Mouse (Mus musculus) erythroblast, embryonic 14.5 days (primary cell): ENCODE measurements around the gene Zcchc9. TPM values are rescaled to one million over a fixed set of nuclear protein-coding genes. Genes with fewer than 3 reads are reported as not detected.
A peak's percentile ranks its signal among the peaks of the same experiment; 100 is the strongest.

Experiments
- H3K27me3 ChIP-seq: 2 replicates; pipeline ENCODE4 v1.6.1; 2012; ENCODE audit warnings: inconsistent platforms; ENCODE audit not compliant: control insufficient read depth
- H3K36me3 ChIP-seq: 2 replicates; pipeline ENCODE4 v1.6.1; 2012; ENCODE audit warnings: mild to moderate bottlenecking, inconsistent platforms; ENCODE audit not compliant: control insufficient read depth
- H3K4me1 ChIP-seq: 2 replicates; pipeline ENCODE4 v1.6.1; 2012; ENCODE audit warnings: inconsistent platforms; ENCODE audit not compliant: control insufficient read depth
- H3K4me3 ChIP-seq: replicated peaks from 2 replicates; pipeline ENCODE3; 2012; ENCODE audit warnings: moderate library complexity, mild to moderate bottlenecking, inconsistent platforms
- H3K9me3 ChIP-seq: 2 replicates; pipeline ENCODE4 v1.6.1; 2012; ENCODE audit warnings: low read length, inconsistent platforms, mixed read lengths; ENCODE audit not compliant: control insufficient read depth
- GATA1 ChIP-seq: IDR thresholded peaks from 2 replicates; pipeline ENCODE4 v1.6.1; 2012; ENCODE audit warnings: low read length, inconsistent platforms, mixed read lengths
- TAL1 ChIP-seq: IDR thresholded peaks from 3 replicates; pipeline ENCODE4 v1.6.1; 2012; ENCODE audit warnings: low read length, inconsistent platforms, mixed read lengths
- polyA plus RNA-seq: library from polyadenylated mRNA; stranded (reverse); fragments of >175 nt; gene quantifications from 2 replicates; pipeline ENCODE4 v1.2.3, GENCODE M21; 2012

Zcchc9 gene
- polyA plus RNA-seq, 1 experiment = 0.11 TPM

GRCm38 (mm10) chr13:91801726-91802125 is 5.8 kb downstream of the Zcchc9 start:
- H3K27me3 ChIP-seq = no peaks in the 10 kb centered on the region
- peaks cover 69% of the 10 kb centered on the region for H3K36me3 ChIP-seq
- TF ChIP-seq GATA1 (no peak), TAL1 (no peak)
- no peaks in the 10 kb centered on the region for H3K9me3 ChIP-seq
- H3K4me1 ChIP-seq = peaks cover 5% of the 10 kb centered on the region
- H3K4me3 ChIP-seq = no peak overlapping the region

- TF ChIP-seq GATA1 = no peak
- TF ChIP-seq TAL1 = no peak
- Histone ChIP-seq H3K36me3 (peaks cover 71% of the 10 kb centered on the region), H3K4me1 (no peaks in the 10 kb centered on the region)
Measured at GRCm38 (mm10) chr13:91797442-91797841, 10.1 kb downstream of the Zcchc9 start.

GRCm38 (mm10) chr13:91796916-91797315 is 10.6 kb downstream of the Zcchc9 start:
- no peaks in the 10 kb centered on the region for H3K9me3 ChIP-seq
- no peaks in the 10 kb centered on the region for H3K4me1 ChIP-seq
- no peak for TF ChIP-seq GATA1
- no peak for TF ChIP-seq TAL1
- no peak overlapping the region for H3K4me3 ChIP-seq
- peaks cover 71% of the 10 kb centered on the region for H3K36me3 ChIP-seq
- H3K27me3 ChIP-seq = no peaks in the 10 kb centered on the region

More at GRCm38 (mm10) chr13:91797442-91797841, 10.1 kb downstream of the Zcchc9 start:
- Histone ChIP-seq H3K9me3 (no peaks in the 10 kb centered on the region), H3K27me3 (no peaks in the 10 kb centered on the region), H3K4me3 (no peak overlapping the region)

GRCm38 (mm10) chr13:91796003-91796402 is 11.5 kb downstream of the Zcchc9 start:
- Histone ChIP-seq H3K4me3 (no peak overlapping the region), H3K36me3 (peaks cover 62% of the 10 kb centered on the region), H3K27me3 (no peaks in the 10 kb centered on the region), H3K9me3 (no peaks in the 10 kb centered on the region), H3K4me1 (no peaks in the 10 kb centered on the region)
- TF ChIP-seq TAL1 (no peak), GATA1 (no peak)

- no peaks in the 10 kb centered on the region for H3K9me3 ChIP-seq
- no peaks in the 10 kb centered on the region for H3K27me3 ChIP-seq
- H3K4me3 ChIP-seq = no peak overlapping the region
- H3K36me3 ChIP-seq = peaks cover 58% of the 10 kb centered on the region
- TF ChIP-seq GATA1 (no peak), TAL1 (no peak)
- H3K4me1 ChIP-seq = no peaks in the 10 kb centered on the region
Measured at GRCm38 (mm10) chr13:91795593-91795992, 11.9 kb downstream of the Zcchc9 start.

- no peaks in the 10 kb centered on the region for H3K9me3 ChIP-seq
- H3K4me1 ChIP-seq = no peaks in the 10 kb centered on the region
- no peaks in the 10 kb centered on the region for H3K27me3 ChIP-seq
- TF ChIP-seq TAL1 (no peak), GATA1 (no peak)
- H3K36me3 ChIP-seq = peaks cover 53% of the 10 kb centered on the region
- no peak overlapping the region for H3K4me3 ChIP-seq
Measured at GRCm38 (mm10) chr13:91794926-91795436, 12.5 kb downstream of the Zcchc9 start.

GRCm38 (mm10) chr13:91792035-91792434 is 15.5 kb downstream of the Zcchc9 start:
- Histone ChIP-seq H3K36me3 (peaks cover 24% of the 10 kb centered on the region), H3K9me3 (no peaks in the 10 kb centered on the region), H3K4me3 (no peak overlapping the region), H3K27me3 (no peaks in the 10 kb centered on the region), H3K4me1 (no peaks in the 10 kb centered on the region)
- no peak for TF ChIP-seq GATA1
- TF ChIP-seq TAL1 = no peak

- Histone ChIP-seq H3K9me3 (no peaks in the 10 kb centered on the region), H3K4me3 (no peak overlapping the region), H3K36me3 (no peaks in the 10 kb centered on the region; the same call in 1 of the 2 replicates), H3K4me1 (no peaks in the 10 kb centered on the region), H3K27me3 (no peaks in the 10 kb centered on the region)
- TF ChIP-seq TAL1 (no peak), GATA1 (no peak)
Measured at GRCm38 (mm10) chr13:91779892-91780291, 27.6 kb downstream of the Zcchc9 start.

- no peaks in the 10 kb centered on the region; the same call in 1 of the 2 replicates for H3K36me3 ChIP-seq
- no peaks in the 10 kb centered on the region for H3K4me1 ChIP-seq
- TF ChIP-seq TAL1 (no peak), GATA1 (peak; percentile 53)
- H3K27me3 ChIP-seq = no peaks in the 10 kb centered on the region
- no peaks in the 10 kb centered on the region for H3K9me3 ChIP-seq
- no peak overlapping the region for H3K4me3 ChIP-seq
Measured at GRCm38 (mm10) chr13:91778092-91778491, 29.4 kb downstream of the Zcchc9 start.
